Mouse (Mus musculus): ENCODE results near the gene Iqgap1.
"Not testable (repeated sequence)": the region's sequence is repeated elsewhere in the genome, so short reads cannot be mapped to it uniquely, and the experiment has no call there.

Gene Iqgap1

DNA sequence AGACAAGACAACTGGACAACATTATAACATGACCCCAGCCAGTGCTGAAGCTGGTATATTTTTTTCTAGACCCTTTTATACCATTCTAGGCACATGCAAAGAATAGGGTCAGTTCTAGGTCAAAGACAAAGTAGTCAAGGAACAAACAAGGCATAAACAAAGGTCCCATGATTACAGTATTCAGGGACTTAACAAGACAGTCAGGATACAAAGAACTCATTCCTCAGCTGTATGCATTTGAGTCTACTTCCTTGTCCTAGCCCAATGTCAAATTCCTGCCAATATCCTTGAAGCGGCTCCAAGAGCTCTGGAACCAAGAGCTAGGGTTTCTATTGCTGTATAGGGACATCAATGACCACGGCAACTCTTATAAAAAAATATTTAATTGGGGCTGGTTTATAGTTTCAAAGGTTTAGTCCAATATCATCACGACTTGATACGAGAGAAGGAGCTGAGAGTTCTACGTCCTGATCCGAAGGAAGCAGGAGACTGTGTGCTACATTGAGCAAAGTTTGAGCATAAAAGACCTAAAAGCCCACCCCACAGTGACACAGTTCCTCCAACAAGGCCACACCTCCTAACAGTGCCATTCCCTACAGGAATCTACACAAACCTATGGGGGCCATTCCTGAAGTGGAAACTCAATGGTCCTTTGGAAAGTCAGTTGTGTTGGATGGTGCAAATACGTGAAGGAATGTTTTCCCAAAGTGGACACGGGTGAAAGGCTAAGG lies 18.3 kb upstream of the Iqgap1 start:
- no peak for DNase-seq (ENCODE audit: low spot score in 2 of 2)

GRCm38 (mm10) chr7:80843176-80843575 lies 17.4 kb upstream of the Iqgap1 start:
- no peak for DNase-seq (ENCODE audit: low spot score in 2 of 2)

DNA sequence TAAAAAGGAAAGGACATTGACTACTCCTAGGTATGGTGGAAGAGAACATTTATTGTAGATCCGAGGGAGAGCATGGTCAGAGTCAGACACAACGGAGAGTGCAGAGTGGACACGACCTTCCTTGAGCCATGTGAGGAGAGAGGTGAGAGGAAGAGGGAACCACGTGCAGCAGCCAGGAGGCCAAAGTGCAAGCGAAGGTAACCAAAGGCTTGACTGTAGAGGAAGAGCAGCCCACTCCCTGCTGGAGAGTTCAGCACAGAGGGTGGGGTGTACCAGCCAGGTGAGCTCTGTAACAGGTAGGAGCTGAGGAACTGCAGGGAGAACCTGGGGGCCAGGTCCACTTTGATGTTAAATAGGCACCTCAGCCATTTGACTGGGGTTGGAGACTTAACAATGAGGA lies 16.4 kb upstream of the Iqgap1 start:
- DNase-seq (ENCODE audit: low spot score in 2 of 2), result no peak

GRCm38 (mm10) chr7:80840937-80841336 lies 15.2 kb upstream of the Iqgap1 start:
- DNase-seq (ENCODE audit: low spot score in 2 of 2), result peak; percentile 47 to 52

DNA sequence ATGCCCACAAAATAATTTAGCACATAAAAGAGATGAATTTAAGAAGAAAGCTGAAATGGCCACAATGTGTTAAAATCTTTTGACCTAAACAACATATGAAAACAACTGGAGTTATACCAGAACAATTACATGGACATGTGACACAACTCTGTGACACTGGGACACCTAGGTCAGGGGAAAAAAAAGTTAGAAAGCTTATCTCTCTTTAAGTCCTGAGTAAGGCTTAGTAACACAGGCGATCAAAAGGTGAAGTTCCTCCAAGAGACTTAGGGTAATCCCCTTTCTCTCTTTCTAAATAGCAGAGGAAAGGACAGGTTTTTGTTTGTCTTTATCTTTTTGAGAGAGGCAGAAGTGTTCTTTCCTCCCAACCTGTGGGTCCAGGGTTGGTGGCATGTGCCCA lies 14.5 kb upstream of the Iqgap1 start:
- no peak for DNase-seq (ENCODE audit: low spot score in 2 of 2)

GRCm38 (mm10) chr7:80839755-80840154 lies 14.0 kb upstream of the Iqgap1 start:
- DNase-seq (ENCODE audit: low spot score in 2 of 2), result no peak

DNA sequence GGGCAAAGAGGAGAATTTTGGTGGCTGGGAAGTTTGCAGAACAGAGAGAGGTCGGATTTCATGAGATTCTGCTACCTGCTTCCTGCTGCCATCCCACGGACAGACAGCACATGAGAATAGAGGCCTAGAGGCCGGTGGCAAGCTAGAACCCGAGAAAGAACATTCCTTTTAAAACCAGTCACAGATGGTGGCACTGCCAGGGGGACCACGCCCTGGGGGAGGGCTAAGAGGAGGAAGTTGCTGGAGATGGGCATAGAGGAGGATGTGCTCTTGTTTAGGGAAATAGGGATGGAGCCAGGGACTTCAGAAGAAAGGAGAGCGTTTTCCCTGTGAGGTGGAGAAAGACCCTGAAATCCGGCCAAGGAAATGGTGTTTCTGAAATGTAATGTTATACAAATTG lies 12.5 kb upstream of the Iqgap1 start:
- no peak for DNase-seq (ENCODE audit: low spot score in 2 of 2)

DNA sequence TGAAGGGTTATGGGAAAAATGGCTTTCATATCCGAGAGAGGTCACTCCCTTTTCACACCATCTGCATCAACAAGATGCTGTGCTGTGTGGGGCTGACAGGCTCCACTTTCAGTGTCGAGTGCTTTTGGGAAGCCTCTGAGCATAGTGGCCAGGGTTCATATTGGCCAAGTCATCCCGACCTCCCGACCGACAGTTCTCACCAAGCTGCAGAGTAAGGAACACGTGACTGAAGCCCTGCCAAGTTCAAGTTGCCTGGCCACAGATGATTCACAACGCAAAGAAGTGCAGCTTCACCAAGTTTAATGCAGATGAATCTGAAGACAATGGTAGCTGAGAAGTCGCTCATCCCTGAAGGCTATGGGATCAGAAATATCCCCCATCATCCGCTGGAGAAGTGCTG lies 12.0 kb upstream of the Iqgap1 start:
- no peak for DNase-seq (ENCODE audit: low spot score in 2 of 2)

GRCm38 (mm10) chr7:80835984-80836652 lies 10.3 kb upstream of the Iqgap1 start:
- no peak for DNase-seq (ENCODE audit: low spot score in 2 of 2)

GRCm38 (mm10) chr7:80833651-80834532 lies 8.1 kb upstream of the Iqgap1 start:
- no peak for DNase-seq (ENCODE audit: low spot score in 2 of 2)

DNA sequence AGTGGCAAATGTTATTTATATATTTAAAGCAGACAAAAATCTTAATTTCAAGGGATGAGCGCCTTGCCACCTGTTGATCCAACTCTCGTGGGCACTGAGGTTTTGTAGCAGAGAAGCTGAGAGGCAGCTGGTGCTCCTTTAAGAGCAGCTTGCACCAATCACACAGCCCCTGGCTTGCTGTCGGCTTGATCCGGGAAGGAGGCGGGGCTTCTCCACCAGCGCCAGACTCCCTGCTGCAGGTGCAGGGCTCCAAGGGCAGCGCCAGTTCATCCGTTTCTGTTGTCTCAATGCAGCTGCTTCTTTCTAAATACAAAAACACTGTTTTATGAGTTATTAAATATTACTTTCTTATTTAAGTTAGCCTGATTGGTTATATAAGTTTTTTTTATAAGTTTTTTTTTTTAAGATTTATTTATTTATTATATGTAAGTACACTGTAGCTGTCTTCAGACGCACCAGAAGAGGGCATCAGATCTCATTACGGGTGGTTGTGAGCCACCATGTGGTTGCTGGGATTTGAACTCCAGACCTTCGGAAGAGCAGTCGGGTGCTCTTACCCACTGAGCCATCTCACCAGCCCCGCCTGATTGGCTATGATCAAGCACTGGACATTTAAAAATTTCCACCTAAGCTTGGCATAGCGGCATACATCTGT lies 7.3 kb upstream of the Iqgap1 start:
- DNase-seq (ENCODE audit: low spot score in 2 of 2), result not testable (repeated sequence)

GRCm38 (mm10) chr7:80832191-80832590 lies 6.4 kb upstream of the Iqgap1 start:
- DNase-seq (ENCODE audit: low spot score in 2 of 2), result no peak

DNA sequence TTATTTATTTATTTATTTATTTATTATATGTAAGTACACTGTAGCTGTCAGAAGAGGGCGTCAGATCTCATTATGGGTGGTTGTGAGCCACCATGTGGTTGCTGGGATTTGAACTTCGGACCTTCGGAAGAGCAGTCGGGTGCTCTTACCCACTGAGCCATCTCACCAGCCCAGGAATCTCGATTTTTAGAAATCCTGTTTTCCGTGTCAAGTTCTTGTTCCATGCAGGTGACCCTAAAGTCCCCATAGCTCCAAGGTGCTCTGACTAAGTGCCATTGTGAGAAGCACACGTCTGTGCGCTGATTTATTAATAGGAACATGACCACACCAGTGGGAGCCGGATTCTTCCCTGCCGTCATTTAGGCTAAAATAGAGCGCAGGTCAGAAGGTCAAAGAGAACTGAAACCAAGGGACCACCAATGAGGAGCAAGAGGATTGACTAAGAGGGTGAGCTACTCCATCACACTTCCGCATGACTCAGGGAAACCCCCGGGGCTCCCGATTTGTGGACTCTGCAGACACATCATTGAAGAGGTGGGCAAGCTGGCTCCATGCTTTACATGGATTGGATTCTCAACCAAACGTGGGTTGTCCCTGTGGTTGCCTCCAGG lies 4.5 kb upstream of the Iqgap1 start:
- DNase-seq (ENCODE audit: low spot score in 2 of 2), result no peak

DNA sequence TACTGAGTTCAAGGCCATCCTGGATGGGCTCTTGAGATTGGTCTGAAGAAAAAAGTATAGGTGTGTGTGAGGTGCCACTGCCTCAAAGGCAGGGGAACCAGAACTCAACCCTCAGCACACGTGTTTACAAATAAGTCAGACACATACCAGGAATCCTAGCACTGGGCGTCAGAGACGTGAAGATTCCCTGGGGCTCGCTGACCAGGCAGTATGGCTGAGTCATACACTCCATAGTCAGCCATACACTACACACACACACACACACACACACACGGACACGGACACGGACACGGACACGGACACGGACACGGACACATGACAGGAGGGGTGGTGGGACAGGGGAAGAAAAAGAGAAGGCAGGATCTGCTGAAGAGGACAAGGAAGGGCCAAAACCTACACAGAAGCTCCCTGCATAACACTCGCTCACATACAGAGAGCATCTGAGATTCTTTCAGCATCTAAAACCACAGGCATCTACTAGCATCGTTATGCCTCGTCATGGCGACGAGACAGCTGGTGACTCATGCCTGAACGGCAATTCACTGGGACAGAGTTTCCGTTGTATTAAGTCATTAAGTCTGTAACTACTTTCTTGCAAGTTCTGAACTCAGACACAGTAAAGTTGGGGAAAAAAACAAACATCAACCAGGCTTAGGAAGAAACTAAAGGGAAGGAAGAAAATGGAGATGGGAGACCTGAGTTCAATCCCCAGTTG lies 2.5 kb upstream of the Iqgap1 start:
- peak; percentile 43 to 44 for DNase-seq (ENCODE audit: low spot score in 2 of 2)

DNA sequence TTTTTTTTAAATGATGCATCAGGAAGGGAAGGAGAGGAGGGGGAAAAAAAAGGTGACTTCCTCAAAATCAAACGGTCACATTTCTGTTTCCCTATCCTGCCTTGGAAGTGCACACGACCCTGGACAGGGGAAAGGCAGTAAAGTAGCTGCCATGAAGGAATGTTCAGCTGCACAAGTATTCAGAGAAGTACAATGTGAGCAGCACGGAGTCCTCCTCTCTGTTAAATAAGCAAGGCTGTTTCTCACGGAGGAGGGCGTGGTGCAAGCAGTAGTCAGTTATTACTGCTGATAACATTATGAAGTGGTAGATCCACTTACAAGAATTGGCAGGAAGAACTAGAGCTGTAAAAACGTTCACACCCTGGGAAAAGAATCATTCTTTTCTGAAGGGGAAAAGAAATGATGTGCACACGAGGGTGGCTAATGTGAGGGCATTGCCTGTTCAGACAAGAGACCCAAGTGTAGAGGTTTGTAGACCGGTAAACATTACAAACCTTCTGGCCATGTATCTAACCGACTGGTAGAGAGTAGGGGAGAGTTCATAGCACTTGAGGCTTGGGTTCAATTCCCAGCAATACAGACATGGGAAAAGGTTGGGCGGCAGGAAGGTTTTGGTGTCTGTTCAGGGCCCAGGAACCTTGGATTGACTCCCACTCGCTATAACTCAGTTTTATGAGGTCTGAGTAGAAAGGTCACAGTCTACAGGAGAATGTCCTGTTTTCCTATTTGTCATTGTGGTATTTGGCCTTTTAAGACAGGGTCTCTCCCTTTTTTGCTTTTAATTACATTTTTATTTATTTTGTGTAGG lies 1.7 kb downstream of the Iqgap1 start:
- no peak for DNase-seq (ENCODE audit: low spot score in 2 of 2)

DNA sequence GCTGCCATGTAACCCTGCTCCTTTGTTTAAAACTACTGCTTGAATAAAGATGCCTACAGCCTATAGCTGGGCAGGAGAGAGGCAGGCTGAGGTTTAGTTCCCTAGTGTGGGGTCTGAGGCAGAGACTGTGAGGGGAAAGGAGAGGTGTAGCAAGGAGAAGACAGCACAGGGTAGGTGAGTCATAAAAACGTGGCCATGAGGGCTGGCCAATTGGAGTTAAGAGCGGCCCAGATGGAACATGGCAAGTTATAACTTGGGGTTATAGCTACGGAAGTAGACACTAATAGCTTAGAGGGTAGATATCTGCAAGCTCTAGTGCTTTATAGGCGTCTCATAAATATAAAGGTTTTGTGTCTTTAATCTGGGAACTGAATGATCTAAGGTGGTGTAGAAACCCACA lies 2.5 kb downstream of the Iqgap1 start:
- DNase-seq (ENCODE audit: low spot score in 2 of 2), result no peak

DNA sequence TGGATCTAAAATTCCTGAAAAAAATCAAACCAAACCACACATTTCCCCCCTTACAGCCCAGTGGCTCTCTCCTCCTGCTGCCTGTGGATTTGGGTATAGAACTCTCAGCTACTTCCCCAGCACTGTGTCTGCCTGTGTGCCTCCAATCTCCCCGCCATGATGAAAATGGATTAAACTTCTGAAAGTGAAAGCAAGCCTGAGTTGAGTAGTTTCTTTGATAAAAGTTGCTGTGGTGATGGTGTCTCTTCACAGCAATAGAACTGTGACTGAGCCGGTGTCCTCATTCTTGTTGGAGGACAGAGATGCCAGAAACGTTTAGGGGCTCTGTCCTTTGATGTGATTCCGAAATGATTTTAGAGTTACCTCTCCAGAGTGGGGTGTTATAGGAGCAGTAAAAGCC lies 4.9 kb downstream of the Iqgap1 start:
- DNase-seq (ENCODE audit: low spot score in 2 of 2), result no peak

DNA sequence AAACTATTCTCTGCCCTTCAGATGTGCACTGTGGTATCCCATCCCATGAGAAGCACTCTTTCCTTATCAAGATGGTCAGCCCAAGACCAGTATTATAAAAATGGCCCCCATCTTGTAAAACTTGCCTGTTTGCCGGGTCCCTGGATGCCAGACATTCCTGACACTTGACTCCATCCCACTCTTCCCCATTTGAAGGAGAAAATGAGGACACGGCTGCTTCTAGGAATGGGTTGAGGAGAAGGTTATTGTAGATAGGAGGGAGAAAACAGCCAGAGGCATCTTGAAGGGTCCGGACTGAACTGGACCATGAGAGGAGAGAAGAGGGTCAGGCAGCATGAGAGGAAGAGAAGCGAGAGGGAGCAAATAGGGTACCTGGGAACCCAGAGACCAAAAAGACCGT lies 9.1 kb downstream of the Iqgap1 start:
- no peak for DNase-seq (ENCODE audit: low spot score in 2 of 2)

DNA sequence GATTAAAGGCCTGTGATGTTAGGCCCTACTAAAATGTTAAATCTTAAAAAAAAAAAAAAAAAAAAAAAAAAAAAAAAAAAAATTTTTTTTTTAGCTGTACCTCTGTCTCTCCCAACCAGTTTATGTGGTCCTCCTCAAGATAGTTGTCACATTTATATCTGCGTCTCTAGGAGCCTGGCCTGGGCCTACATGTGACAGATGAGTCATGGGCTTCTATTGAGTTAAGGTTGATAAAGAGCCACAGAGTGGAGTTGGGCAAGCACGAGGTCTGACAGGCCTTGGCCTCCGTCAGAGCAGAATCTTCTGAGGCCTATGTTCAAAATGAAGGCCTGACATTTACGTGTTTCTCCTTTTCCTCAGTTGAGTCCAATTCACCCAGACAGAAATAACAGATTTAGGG lies 12.4 kb downstream of the Iqgap1 start:
- DNase-seq (ENCODE audit: low spot score in 2 of 2), result no peak

- DNase-seq (ENCODE audit: low spot score in 2 of 2), result peak; percentile 44 to 66
These were observed 19.4 kb downstream of the Iqgap1 start for GRCm38 (mm10) chr7:80806331-80806730.
